Mouse (Mus musculus): Measurements from ENCODE around the gene Pxn. TPM values are rescaled to one million over a fixed set of nuclear protein-coding genes. Genes with fewer than 3 reads are reported as not detected.

Pxn gene
- total RNA-seq, 1 experiment = 29.4 TPM

GRCm38 (mm10) chr5:115522531-115522930, 16.1 kb downstream of the Pxn start:
- TF ChIP-seq CHD2 (IDR thresholded peaks at IDR 0.05; ENCODE audit: low read depth, low read length) (no peak), MAFK (IDR thresholded peaks at IDR 0.05; ENCODE audit: insufficient read depth, low read depth, low read length) (no peak), ZNF384 (IDR thresholded peaks at IDR 0.05; ENCODE audit: low read depth, low read length) (no peak), ZC3H11A (IDR thresholded peaks at IDR 0.05; ENCODE audit: borderline replicate concordance, low read depth, low read length) (no peak), HCFC1 (IDR thresholded peaks at IDR 0.05; ENCODE audit: borderline replicate concordance, insufficient read depth, low read length) (no peak)
- Histone ChIP-seq H3K36me3 (ENCODE audit: control insufficient read depth, insufficient read depth, low read length, poor library complexity, severe bottlenecking) (no peaks in the 10 kb centered on the region; the same call in 1 of the 2 replicates), H3K9ac (ENCODE audit: insufficient read depth, low read depth, low read length, poor library complexity, severe bottlenecking) (no peak overlapping the region), H3K4me3 (ENCODE audit: insufficient read depth in 1 of 2, low read depth in 1 of 2, low read length in 2 of 2, poor library complexity in 1 of 2, severe bottlenecking in 1 of 2) (no peak overlapping the region), H3K4me1 (ENCODE audit: control insufficient read depth in 2 of 2, insufficient read depth in 2 of 2, low read length in 2 of 2, poor library complexity in 1 of 2) (peaks cover 9 to 20% of the 10 kb centered on the region in 2 experiments), H3K9me3 (ENCODE audit: control insufficient read depth, insufficient read depth, low read depth, low read length) (no peaks in the 10 kb centered on the region), H3K27ac (ENCODE audit: insufficient read depth, low read depth, low read length, poor library complexity, severe bottlenecking) (no peak overlapping the region)
- DNase-seq (ENCODE audit: low read depth, low spot score) = no peak
- in situ Hi-C loops (cut with MboI; ENCODE audit: low sequenced_read_pairs in 2 of 2, unreplicated experiment in 2 of 2) = no loop called here

- Histone ChIP-seq H3K9me3 (ENCODE audit: control insufficient read depth, insufficient read depth, low read depth, low read length) (no peaks in the 10 kb centered on the region), H3K4me3 (ENCODE audit: insufficient read depth in 1 of 2, low read depth in 1 of 2, low read length in 2 of 2, poor library complexity in 1 of 2, severe bottlenecking in 1 of 2) (no peak overlapping the region), H3K4me1 (ENCODE audit: control insufficient read depth in 2 of 2, insufficient read depth in 2 of 2, low read length in 2 of 2, poor library complexity in 1 of 2) (peaks cover 10 to 20% of the 10 kb centered on the region in 2 experiments), H3K27ac (ENCODE audit: insufficient read depth, low read depth, low read length, poor library complexity, severe bottlenecking) (no peak overlapping the region), H3K9ac (ENCODE audit: insufficient read depth, low read depth, low read length, poor library complexity, severe bottlenecking) (no peak overlapping the region), H3K36me3 (ENCODE audit: control insufficient read depth, insufficient read depth, low read length, poor library complexity, severe bottlenecking) (no peaks in the 10 kb centered on the region)
- TF ChIP-seq HCFC1 (IDR thresholded peaks at IDR 0.05; ENCODE audit: borderline replicate concordance, insufficient read depth, low read length) (no peak), MAFK (IDR thresholded peaks at IDR 0.05; ENCODE audit: insufficient read depth, low read depth, low read length) (no peak), CHD2 (IDR thresholded peaks at IDR 0.05; ENCODE audit: low read depth, low read length) (no peak), ZC3H11A (IDR thresholded peaks at IDR 0.05; ENCODE audit: borderline replicate concordance, low read depth, low read length) (no peak), ZNF384 (IDR thresholded peaks at IDR 0.05; ENCODE audit: low read depth, low read length) (no peak)
- in situ Hi-C loops (cut with MboI; ENCODE audit: low sequenced_read_pairs in 2 of 2, unreplicated experiment in 2 of 2) = no loop called here
- no peak for DNase-seq (ENCODE audit: low read depth, low spot score)
Measured at GRCm38 (mm10) chr5:115522981-115523499, 16.6 kb downstream of the Pxn start.

GRCm38 (mm10) chr5:115523971-115524370, 17.5 kb downstream of the Pxn start:
- peaks cover 10 to 20% of the 10 kb centered on the region in 2 experiments for H3K4me1 ChIP-seq (ENCODE audit: control insufficient read depth in 2 of 2, insufficient read depth in 2 of 2, low read length in 2 of 2, poor library complexity in 1 of 2)
- H3K36me3 ChIP-seq (ENCODE audit: control insufficient read depth, insufficient read depth, low read length, poor library complexity, severe bottlenecking) = no peaks in the 10 kb centered on the region
- H3K9ac ChIP-seq (ENCODE audit: insufficient read depth, low read depth, low read length, poor library complexity, severe bottlenecking) = 0 out of 2 replicates have a peak overlapping the region, but pooled peaks have one; percentile 2
- no peaks in the 10 kb centered on the region for H3K9me3 ChIP-seq (ENCODE audit: control insufficient read depth, insufficient read depth, low read depth, low read length)
- TF ChIP-seq ZNF384 (IDR thresholded peaks at IDR 0.05; ENCODE audit: low read depth, low read length) = no peak
- in situ Hi-C loops (cut with MboI; ENCODE audit: low sequenced_read_pairs in 2 of 2, unreplicated experiment in 2 of 2) = no loop called here
- H3K4me3 ChIP-seq (ENCODE audit: insufficient read depth in 1 of 2, low read depth in 1 of 2, low read length in 2 of 2, poor library complexity in 1 of 2, severe bottlenecking in 1 of 2) = peak overlapping the region in 1 of 2 experiments; percentile 13; a peak in 1 of 4 replicates
- DNase-seq (ENCODE audit: low read depth, low spot score) = no peak
- no peak overlapping the region; the same call in 1 of the 2 replicates for H3K27ac ChIP-seq (ENCODE audit: insufficient read depth, low read depth, low read length, poor library complexity, severe bottlenecking)

GRCm38 (mm10) chr5:115524471-115524870, 18.0 kb downstream of the Pxn start:
- in situ Hi-C loops (cut with MboI; ENCODE audit: low sequenced_read_pairs in 2 of 2, unreplicated experiment in 2 of 2) = no loop called here
- Histone ChIP-seq H3K4me3 (ENCODE audit: insufficient read depth in 1 of 2, low read depth in 1 of 2, low read length in 2 of 2, poor library complexity in 1 of 2, severe bottlenecking in 1 of 2) (no peak overlapping the region), H3K9ac (ENCODE audit: insufficient read depth, low read depth, low read length, poor library complexity, severe bottlenecking) (peak overlapping the region; percentile 1; the same call in 1 of the 2 replicates), H3K36me3 (ENCODE audit: control insufficient read depth, insufficient read depth, low read length, poor library complexity, severe bottlenecking) (no peaks in the 10 kb centered on the region; the same call in 1 of the 2 replicates), H3K9me3 (ENCODE audit: control insufficient read depth, insufficient read depth, low read depth, low read length) (no peaks in the 10 kb centered on the region), H3K4me1 (ENCODE audit: control insufficient read depth in 2 of 2, insufficient read depth in 2 of 2, low read length in 2 of 2, poor library complexity in 1 of 2) (peaks cover 10 to 20% of the 10 kb centered on the region in 2 experiments), H3K27ac (ENCODE audit: insufficient read depth, low read depth, low read length, poor library complexity, severe bottlenecking) (no peak overlapping the region)
- TF ChIP-seq MAFK (IDR thresholded peaks at IDR 0.05; ENCODE audit: insufficient read depth, low read depth, low read length) (no peak), ZC3H11A (IDR thresholded peaks at IDR 0.05; ENCODE audit: borderline replicate concordance, low read depth, low read length) (no peak)
- no peak for DNase-seq (ENCODE audit: low read depth, low spot score)

- in situ Hi-C loops (cut with MboI; ENCODE audit: low sequenced_read_pairs in 2 of 2, unreplicated experiment in 2 of 2) = no loop called here
- H3K27ac ChIP-seq (ENCODE audit: insufficient read depth, low read depth, low read length, poor library complexity, severe bottlenecking) = no peak overlapping the region
Measured at GRCm38 (mm10) chr5:115525416-115525815, 18.9 kb downstream of the Pxn start.

More at GRCm38 (mm10) chr5:115525416-115525815, 18.9 kb downstream of the Pxn start:
- DNase-seq (ENCODE audit: low read depth, low spot score) = no peak
- TF ChIP-seq CHD2 (IDR thresholded peaks at IDR 0.05; ENCODE audit: low read depth, low read length) (no peak), ZC3H11A (IDR thresholded peaks at IDR 0.05; ENCODE audit: borderline replicate concordance, low read depth, low read length) (no peak), HCFC1 (IDR thresholded peaks at IDR 0.05; ENCODE audit: borderline replicate concordance, insufficient read depth, low read length) (no peak), MAFK (IDR thresholded peaks at IDR 0.05; ENCODE audit: insufficient read depth, low read depth, low read length) (no peak), ZNF384 (IDR thresholded peaks at IDR 0.05; ENCODE audit: low read depth, low read length) (no peak)
- no peak overlapping the region for H3K4me3 ChIP-seq (ENCODE audit: insufficient read depth in 1 of 2, low read depth in 1 of 2, low read length in 2 of 2, poor library complexity in 1 of 2, severe bottlenecking in 1 of 2)
- H3K9ac ChIP-seq (ENCODE audit: insufficient read depth, low read depth, low read length, poor library complexity, severe bottlenecking) = no peak overlapping the region
- no peaks in the 10 kb centered on the region; the same call in 1 of the 2 replicates for H3K36me3 ChIP-seq (ENCODE audit: control insufficient read depth, insufficient read depth, low read length, poor library complexity, severe bottlenecking)
- H3K9me3 ChIP-seq (ENCODE audit: control insufficient read depth, insufficient read depth, low read depth, low read length) = no peaks in the 10 kb centered on the region
- H3K4me1 ChIP-seq (ENCODE audit: control insufficient read depth in 2 of 2, insufficient read depth in 2 of 2, low read length in 2 of 2, poor library complexity in 1 of 2) = peaks cover 12 to 22% of the 10 kb centered on the region in 2 experiments
